Mouse (Mus musculus): ENCODE data around the gene Gpr15. TPM values are rescaled to one million over a fixed set of nuclear protein-coding genes. Genes with fewer than 3 reads are reported as not detected.

Gene Gpr15
- polyA plus RNA-seq, 1 experiment from 2014 or later = not detected

- Histone ChIP-seq H3K4me3 (no peak overlapping the region), H3K27ac (no peak overlapping the region), H3K36me3 (no peaks in the 10 kb centered on the region), H3K9ac (no peak overlapping the region), H3K27me3 (no peaks in the 10 kb centered on the region), H3K4me2 (replicated peaks) (no peak overlapping the region), H3K4me1 (no peaks in the 10 kb centered on the region), H3K9me3 (no peaks in the 10 kb centered on the region)
- no peak for ATAC-seq (ENCODE audit: low FRiP score, low read depth)
- WGBS = 70% methylated on average over 4 of the region's 4 CpGs
These were observed 3.9 kb downstream of the Gpr15 start for GRCm38 (mm10) chr16:58715018-58715417.

GRCm38 (mm10) chr16:58713128-58713527, 5.7 kb downstream of the Gpr15 start:
- H3K4me2 ChIP-seq (replicated peaks) = no peak overlapping the region
- WGBS = 80% methylated on average over 1 of the region's 1 CpGs
- no peak overlapping the region for H3K9ac ChIP-seq
- H3K4me3 ChIP-seq = no peak overlapping the region
- no peaks in the 10 kb centered on the region for H3K9me3 ChIP-seq
- H3K27ac ChIP-seq = no peak overlapping the region
- no peaks in the 10 kb centered on the region for H3K27me3 ChIP-seq
- ATAC-seq (ENCODE audit: low FRiP score, low read depth) = no peak
- no peaks in the 10 kb centered on the region for H3K4me1 ChIP-seq
- H3K36me3 ChIP-seq = no peaks in the 10 kb centered on the region

GRCm38 (mm10) chr16:58712221-58712620, 6.6 kb downstream of the Gpr15 start:
- Histone ChIP-seq H3K4me2 (replicated peaks) (no peak overlapping the region), H3K36me3 (no peaks in the 10 kb centered on the region), H3K9me3 (no peaks in the 10 kb centered on the region), H3K27me3 (no peaks in the 10 kb centered on the region), H3K4me1 (no peaks in the 10 kb centered on the region), H3K9ac (no peak overlapping the region), H3K27ac (no peak overlapping the region), H3K4me3 (no peak overlapping the region)
- WGBS = 69% methylated on average over 8 of the region's 8 CpGs
- no peak for ATAC-seq (ENCODE audit: low FRiP score, low read depth)

- Histone ChIP-seq H3K27me3 (no peaks in the 10 kb centered on the region), H3K4me1 (no peaks in the 10 kb centered on the region), H3K4me2 (replicated peaks) (no peak overlapping the region), H3K4me3 (no peak overlapping the region), H3K9ac (no peak overlapping the region), H3K9me3 (no peaks in the 10 kb centered on the region), H3K36me3 (no peaks in the 10 kb centered on the region), H3K27ac (no peak overlapping the region)
- 85% methylated on average over 4 of the region's 4 CpGs for WGBS
- no peak for ATAC-seq (ENCODE audit: low FRiP score, low read depth)
These were observed 9.3 kb downstream of the Gpr15 start for GRCm38 (mm10) chr16:58709536-58709935.

GRCm38 (mm10) chr16:58708601-58709475, 10.0 kb downstream of the Gpr15 start:
- Histone ChIP-seq H3K27ac (no peak overlapping the region), H3K27me3 (no peaks in the 10 kb centered on the region)
- 84% methylated on average over 3 of the region's 3 CpGs for WGBS

GRCm38 (mm10) chr16:58707276-58707905, 11.5 kb downstream of the Gpr15 start:
- no peak overlapping the region for H3K9ac ChIP-seq
- H3K36me3 ChIP-seq = no peaks in the 10 kb centered on the region
- H3K4me2 ChIP-seq (replicated peaks) = no peak overlapping the region
- H3K4me3 ChIP-seq = no peak overlapping the region
- H3K27me3 ChIP-seq = no peaks in the 10 kb centered on the region
- 87% methylated on average over 4 of the region's 4 CpGs for whole genome bisulfite sequencing
- ATAC-seq (ENCODE audit: low FRiP score, low read depth) = no peak
- H3K9me3 ChIP-seq = no peaks in the 10 kb centered on the region
- H3K27ac ChIP-seq = no peak overlapping the region
- no peaks in the 10 kb centered on the region for H3K4me1 ChIP-seq

More at GRCm38 (mm10) chr16:58708601-58709475, 10.0 kb downstream of the Gpr15 start:
- Histone ChIP-seq H3K4me1 (no peaks in the 10 kb centered on the region), H3K4me2 (replicated peaks) (no peak overlapping the region), H3K9me3 (no peaks in the 10 kb centered on the region), H3K9ac (no peak overlapping the region), H3K36me3 (no peaks in the 10 kb centered on the region), H3K4me3 (no peak overlapping the region)
- ATAC-seq (ENCODE audit: low FRiP score, low read depth) = no peak

GRCm38 (mm10) chr16:58704999-58705398, 13.9 kb downstream of the Gpr15 start:
- no peaks in the 10 kb centered on the region for H3K27me3 ChIP-seq
- no peak overlapping the region for H3K4me3 ChIP-seq
- H3K9me3 ChIP-seq = no peaks in the 10 kb centered on the region
- ATAC-seq (ENCODE audit: low FRiP score, low read depth) = no peak
- no peaks in the 10 kb centered on the region for H3K4me1 ChIP-seq
- no peaks in the 10 kb centered on the region for H3K36me3 ChIP-seq
- no peak overlapping the region for H3K27ac ChIP-seq
- no peak overlapping the region for H3K9ac ChIP-seq
- no peak overlapping the region for H3K4me2 ChIP-seq (replicated peaks)

GRCm38 (mm10) chr16:58703382-58704124, 15.3 kb downstream of the Gpr15 start:
- Histone ChIP-seq H3K4me3 (no peak overlapping the region), H3K27ac (no peak overlapping the region), H3K4me2 (replicated peaks) (no peak overlapping the region), H3K27me3 (no peaks in the 10 kb centered on the region), H3K9ac (no peak overlapping the region), H3K9me3 (no peaks in the 10 kb centered on the region), H3K4me1 (no peaks in the 10 kb centered on the region), H3K36me3 (no peaks in the 10 kb centered on the region)
- no peak for ATAC-seq (ENCODE audit: low FRiP score, low read depth)
- WGBS = 43% methylated on average over 10 of the region's 10 CpGs

GRCm38 (mm10) chr16:58702329-58702932, 16.4 kb downstream of the Gpr15 start:
- WGBS = 74% methylated on average over 10 of the region's 10 CpGs
- no peak for ATAC-seq (ENCODE audit: low FRiP score, low read depth)

GRCm38 (mm10) chr16:58701779-58702178, 17.1 kb downstream of the Gpr15 start:
- no peak for ATAC-seq (ENCODE audit: low FRiP score, low read depth)
- 49% methylated on average over 6 of the region's 6 CpGs for WGBS
- H3K9ac ChIP-seq = no peak overlapping the region
- no peak overlapping the region for H3K27ac ChIP-seq
- H3K9me3 ChIP-seq = no peaks in the 10 kb centered on the region
- H3K36me3 ChIP-seq = no peaks in the 10 kb centered on the region
- no peaks in the 10 kb centered on the region for H3K4me1 ChIP-seq
- H3K4me2 ChIP-seq (replicated peaks) = no peak overlapping the region
- no peak overlapping the region for H3K4me3 ChIP-seq
- H3K27me3 ChIP-seq = no peaks in the 10 kb centered on the region

More at GRCm38 (mm10) chr16:58702329-58702932, 16.4 kb downstream of the Gpr15 start:
- Histone ChIP-seq H3K9ac (no peak overlapping the region), H3K9me3 (no peaks in the 10 kb centered on the region), H3K4me1 (no peaks in the 10 kb centered on the region), H3K36me3 (no peaks in the 10 kb centered on the region), H3K27ac (no peak overlapping the region), H3K4me3 (no peak overlapping the region), H3K4me2 (replicated peaks) (no peak overlapping the region), H3K27me3 (no peaks in the 10 kb centered on the region)

- no peak for ATAC-seq (ENCODE audit: low FRiP score, low read depth)
- Histone ChIP-seq H3K4me3 (no peak overlapping the region), H3K9me3 (no peaks in the 10 kb centered on the region), H3K27me3 (no peaks in the 10 kb centered on the region), H3K36me3 (no peaks in the 10 kb centered on the region), H3K27ac (no peak overlapping the region), H3K9ac (no peak overlapping the region), H3K4me2 (replicated peaks) (no peak overlapping the region), H3K4me1 (no peaks in the 10 kb centered on the region)
- 83% methylated on average over 12 of the region's 12 CpGs for WGBS
These were observed 17.9 kb downstream of the Gpr15 start for GRCm38 (mm10) chr16:58700816-58701424.
